Mouse (Mus musculus) intestine, embryonic 15.5 days (tissue): ENCODE data around the gene Tprg. TPM values are rescaled to one million over a fixed set of nuclear protein-coding genes. Genes with fewer than 3 reads are reported as not detected.

Experiments used
- ATAC-seq: fragments of 200-750 bp; cut with Nextera tagmentation; 2 replicates; pipeline ENCODE4 v1.8.0; 2017; ENCODE audit warnings: moderate TSS enrichment, moderate library complexity
- H3K27ac ChIP-seq: fragments of 300-500 bp; sonication (generic); 2 replicates; pipeline ENCODE4 v1.5.1; 2015; ENCODE audit warnings: mild to moderate bottlenecking, inconsistent platforms
- H3K27me3 ChIP-seq: fragments of 300-500 bp; sonication (generic); replicated peaks from 2 replicates; pipeline ENCODE4 v1.6.1; 2015; ENCODE audit warnings: inconsistent platforms
- H3K36me3 ChIP-seq: fragments of 300-500 bp; sonication (generic); 2 replicates; pipeline ENCODE4 v1.6.1; 2015; ENCODE audit warnings: inconsistent platforms
- H3K4me1 ChIP-seq: fragments of 300-500 bp; sonication (generic); replicated peaks from 2 replicates; pipeline ENCODE4 v1.6.1; 2015; ENCODE audit warnings: inconsistent platforms
- H3K4me2 ChIP-seq: fragments of 300-500 bp; sonication (generic); replicated peaks from 2 replicates; pipeline ENCODE4 v1.6.1; 2015; ENCODE audit warnings: mild to moderate bottlenecking, inconsistent platforms
- H3K4me3 ChIP-seq: fragments of 300-500 bp; sonication (generic); replicated peaks from 2 replicates; pipeline ENCODE4 v1.5.1; 2015; ENCODE audit warnings: inconsistent platforms
- H3K9ac ChIP-seq: fragments of 300-500 bp; sonication (generic); 2 replicates; pipeline ENCODE4 v1.6.1; 2015; ENCODE audit warnings: inconsistent platforms
- H3K9me3 ChIP-seq: fragments of 300-500 bp; sonication (generic); 2 replicates; pipeline ENCODE4 v1.6.1; 2016; ENCODE audit warnings: inconsistent platforms
- WGBS: fragments of 180-500 bp; shearing (Covaris S2); methylation state at CpG from one replicate; pipeline ENCODE4 v1.1.7; 2015; 5-methylcytosine and 5-hydroxymethylcytosine counted together
- polyA plus RNA-seq: library from polyadenylated mRNA; unstranded; fragments of >200 nt; fragmentation: Nextera tagmentation; extraction: Ambion mirVana; gene quantifications from 2 replicates; pipeline ENCODE4 v1.2.1, GENCODE M21; 2015

The Tprg gene
- polyA plus RNA-seq, 1 experiment from 2014 or later: not detected

DNA sequence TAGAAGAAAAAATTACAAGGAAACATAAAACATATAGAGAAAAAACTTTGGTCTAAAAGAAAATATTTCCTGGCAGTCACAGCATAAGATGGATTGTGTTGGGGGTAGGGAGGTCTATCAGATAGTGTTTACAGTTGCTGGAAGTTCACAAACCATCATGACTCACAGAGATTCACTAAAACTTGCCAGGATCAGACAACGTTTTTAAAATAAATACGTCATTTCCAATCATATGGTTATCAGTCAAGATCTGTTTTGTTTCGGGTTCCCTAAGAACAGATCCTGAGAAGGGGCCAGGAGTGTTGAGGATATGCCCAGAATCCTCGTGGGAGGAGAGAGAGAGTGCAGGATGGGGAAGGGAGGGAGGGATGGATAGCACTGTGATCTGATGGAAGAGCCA is 18.3 kb upstream of the Tprg start:
- Histone ChIP-seq H3K4me3 (no peak overlapping the region), H3K4me1 (no peaks in the 10 kb centered on the region), H3K9ac (no peak overlapping the region), H3K4me2 (no peak overlapping the region), H3K27ac (no peak overlapping the region), H3K36me3 (no peaks in the 10 kb centered on the region), H3K27me3 (no peaks in the 10 kb centered on the region), H3K9me3 (no peaks in the 10 kb centered on the region)
- ATAC-seq: no peak
- 42% methylated on average over 4 of the region's 4 CpGs for WGBS

DNA sequence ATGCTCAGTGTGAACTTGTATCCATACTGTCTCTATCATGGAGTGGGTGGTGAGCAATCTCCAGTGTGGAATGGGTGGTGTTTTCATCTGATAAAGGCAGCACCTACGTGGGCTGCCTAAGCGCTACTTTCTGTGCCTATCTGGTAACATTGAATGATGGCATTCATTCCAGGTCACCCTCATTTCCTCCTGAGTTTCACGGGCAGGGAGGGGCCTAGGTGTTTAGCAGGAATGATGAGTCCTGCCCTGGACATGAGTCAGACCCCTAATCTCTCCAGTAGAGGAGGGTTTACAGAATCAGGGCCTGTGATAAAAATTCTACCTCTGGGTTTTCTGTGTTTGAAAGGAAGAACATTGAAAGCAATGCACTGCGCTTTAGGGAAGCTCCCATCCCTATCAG is 4.1 kb upstream of the Tprg start:
- H3K9ac ChIP-seq: no peak overlapping the region
- ATAC-seq: peak; percentile 43; the same call in 1 of the 2 replicates
- no peak overlapping the region for H3K4me3 ChIP-seq
- no peaks in the 10 kb centered on the region for H3K27me3 ChIP-seq
- no peaks in the 10 kb centered on the region for H3K9me3 ChIP-seq
- H3K27ac ChIP-seq: no peak overlapping the region
- no peaks in the 10 kb centered on the region for H3K4me1 ChIP-seq
- 64% methylated on average over 4 of the region's 4 CpGs for WGBS
- no peak overlapping the region for H3K4me2 ChIP-seq
- H3K36me3 ChIP-seq: no peaks in the 10 kb centered on the region

DNA sequence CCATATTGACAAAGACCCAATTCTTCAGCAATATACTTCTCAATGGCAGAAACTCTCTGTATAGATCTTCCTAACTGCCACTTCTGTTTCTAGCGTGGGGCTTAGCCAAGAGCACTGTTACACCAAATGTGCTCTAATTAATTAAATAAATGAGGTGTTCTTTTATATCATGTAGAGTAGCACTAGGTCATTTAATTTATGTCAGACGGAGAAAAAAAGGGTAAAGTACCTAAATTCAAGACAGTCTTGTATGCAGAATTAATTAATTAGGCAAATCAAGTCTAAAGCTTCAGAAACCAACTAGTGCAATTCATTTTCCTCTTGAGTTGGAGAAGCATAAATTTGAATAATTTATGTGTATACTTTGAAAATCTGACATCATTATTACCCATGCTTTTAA is 7.1 kb downstream of the Tprg start:
- Histone ChIP-seq H3K9ac (no peak overlapping the region), H3K27ac (no peak overlapping the region), H3K9me3 (no peaks in the 10 kb centered on the region), H3K4me1 (no peaks in the 10 kb centered on the region), H3K4me3 (no peak overlapping the region), H3K36me3 (no peaks in the 10 kb centered on the region), H3K4me2 (no peak overlapping the region), H3K27me3 (no peaks in the 10 kb centered on the region)
- ATAC-seq: no peak
- 87% methylated on average over 2 of the region's 2 CpGs for WGBS

DNA sequence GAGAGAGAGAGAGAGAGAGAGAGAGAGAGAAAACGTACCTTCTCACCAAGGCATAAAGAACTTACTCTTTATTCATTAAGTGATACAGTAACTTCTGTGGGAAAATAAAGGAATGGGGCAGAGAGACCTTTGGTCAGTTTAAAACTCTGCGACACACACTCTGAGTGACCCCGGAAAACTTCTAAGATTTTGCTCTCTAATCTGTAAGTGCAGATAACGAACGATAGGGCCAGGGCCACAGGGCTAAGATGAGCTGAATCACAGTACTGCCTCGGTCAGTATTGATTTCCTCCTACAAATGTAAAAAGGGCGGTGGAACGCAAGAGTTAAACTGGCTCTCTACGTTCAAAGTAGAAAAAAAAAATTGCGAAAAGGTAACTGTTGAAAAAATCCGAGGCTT is 8.9 kb downstream of the Tprg start:
- H3K4me2 ChIP-seq: no peak overlapping the region
- peak; percentile 99 for ATAC-seq
- no peak overlapping the region for H3K4me3 ChIP-seq
- H3K4me1 ChIP-seq: no peaks in the 10 kb centered on the region
- H3K27ac ChIP-seq: no peak overlapping the region
- no peak overlapping the region for H3K9ac ChIP-seq
- no peaks in the 10 kb centered on the region for H3K27me3 ChIP-seq
- H3K9me3 ChIP-seq: no peaks in the 10 kb centered on the region
- WGBS: 69% methylated on average over 11 of the region's 11 CpGs
- no peaks in the 10 kb centered on the region for H3K36me3 ChIP-seq

DNA sequence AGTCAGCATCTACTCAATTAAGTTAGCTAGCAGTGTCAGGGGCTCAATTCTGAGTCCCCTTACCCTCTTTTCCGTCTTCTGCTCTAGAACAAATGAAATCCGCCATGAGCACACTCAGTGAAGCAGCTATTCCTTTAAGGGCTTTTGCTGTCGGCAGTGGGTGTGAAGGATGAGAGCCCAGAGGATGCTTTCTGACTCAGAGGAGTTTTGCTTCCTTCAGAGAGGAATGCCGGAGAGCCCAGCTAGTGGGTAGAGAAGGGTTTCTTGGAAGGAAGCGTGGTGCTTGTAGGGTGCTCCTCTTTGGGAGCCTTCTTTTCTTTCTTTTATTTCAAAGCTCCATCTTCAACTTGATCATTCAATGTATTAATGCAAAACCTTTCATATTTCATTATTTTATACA is 10.1 kb downstream of the Tprg start:
- no peak overlapping the region for H3K9ac ChIP-seq
- H3K4me2 ChIP-seq: no peak overlapping the region
- no peak overlapping the region for H3K27ac ChIP-seq
- H3K4me1 ChIP-seq: no peaks in the 10 kb centered on the region
- H3K4me3 ChIP-seq: no peak overlapping the region
- no peaks in the 10 kb centered on the region for H3K9me3 ChIP-seq
- WGBS: 90% methylated on average over 5 of the region's 5 CpGs
- no peaks in the 10 kb centered on the region for H3K36me3 ChIP-seq
- H3K27me3 ChIP-seq: no peaks in the 10 kb centered on the region
- no peak for ATAC-seq

DNA sequence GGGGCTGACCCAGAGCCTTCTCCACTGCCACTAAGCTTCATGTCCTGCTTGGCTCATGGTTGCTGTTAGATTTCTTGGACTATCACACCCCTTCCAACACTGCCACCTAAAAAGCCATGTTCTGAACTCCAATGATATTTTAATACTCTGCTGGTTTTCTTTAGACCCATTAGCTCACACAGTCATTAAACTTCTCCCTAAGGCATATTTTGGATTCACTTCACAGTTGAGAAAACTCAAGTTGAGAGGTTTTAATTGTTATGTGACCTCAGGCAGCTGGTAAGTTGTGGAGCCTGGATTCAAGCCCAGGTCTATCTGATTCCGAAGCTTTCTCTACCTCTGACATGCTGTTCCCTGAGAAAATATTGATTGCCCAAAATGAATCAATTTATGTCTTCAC is 11.6 kb downstream of the Tprg start:
- Histone ChIP-seq H3K27ac (no peak overlapping the region), H3K9me3 (no peaks in the 10 kb centered on the region), H3K4me1 (no peaks in the 10 kb centered on the region), H3K27me3 (no peaks in the 10 kb centered on the region), H3K4me3 (no peak overlapping the region), H3K4me2 (no peak overlapping the region), H3K36me3 (no peaks in the 10 kb centered on the region), H3K9ac (no peak overlapping the region)
- 74% methylated on average over 1 of the region's 1 CpGs for WGBS
- no peak for ATAC-seq

DNA sequence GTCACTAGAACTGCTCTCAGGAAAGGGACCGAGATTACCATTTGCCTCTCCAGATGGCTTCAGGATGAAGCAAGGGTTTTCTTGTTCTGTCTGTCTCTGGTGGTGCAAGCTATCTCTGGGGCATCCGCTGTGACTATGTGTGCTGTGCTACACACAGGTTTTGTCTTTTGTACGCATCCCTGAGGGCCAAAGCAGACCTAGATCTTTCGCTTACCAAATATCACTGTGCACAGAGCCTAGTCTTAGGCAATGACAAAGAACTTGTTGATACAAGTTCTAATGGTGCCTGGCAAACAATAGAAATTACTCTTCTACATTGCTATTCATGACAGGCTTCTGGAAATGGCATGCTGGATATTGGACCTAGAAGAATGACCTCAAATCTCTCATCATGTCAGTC is 16.0 kb downstream of the Tprg start:
- Histone ChIP-seq H3K27me3 (no peaks in the 10 kb centered on the region), H3K4me1 (no peaks in the 10 kb centered on the region), H3K4me3 (no peak overlapping the region), H3K4me2 (no peak overlapping the region), H3K9me3 (no peaks in the 10 kb centered on the region), H3K9ac (no peak overlapping the region), H3K36me3 (no peaks in the 10 kb centered on the region), H3K27ac (no peak overlapping the region)
- 89% methylated on average over 4 of the region's 4 CpGs for WGBS
- ATAC-seq: no peak

DNA sequence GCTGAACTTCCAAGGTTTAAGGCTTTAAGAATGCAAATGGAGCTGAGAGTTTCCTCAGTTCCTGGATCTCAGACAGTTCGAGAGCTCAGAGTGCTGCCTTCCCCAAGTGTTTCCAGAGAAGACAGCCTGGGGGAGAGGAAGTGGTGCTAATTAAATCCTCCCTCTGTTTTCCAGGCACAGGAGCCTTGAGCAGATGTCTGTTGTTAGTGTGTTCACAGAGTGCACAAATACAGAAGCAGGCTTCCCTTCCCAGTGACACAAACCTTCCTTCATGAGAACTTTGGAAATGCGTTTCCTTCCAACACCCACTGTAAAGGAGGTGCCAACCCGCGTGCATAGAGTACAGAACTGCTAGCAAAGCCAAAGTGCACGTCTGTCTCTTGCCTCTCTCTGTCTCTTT is 27.4 kb downstream of the Tprg start:
- Histone ChIP-seq H3K4me1 (no peaks in the 10 kb centered on the region), H3K4me2 (no peak overlapping the region), H3K9me3 (no peaks in the 10 kb centered on the region), H3K27ac (no peak overlapping the region), H3K27me3 (no peaks in the 10 kb centered on the region), H3K9ac (no peak overlapping the region), H3K4me3 (no peak overlapping the region), H3K36me3 (no peaks in the 10 kb centered on the region)
- ATAC-seq: no peak
- 72% methylated on average over 5 of the region's 5 CpGs for WGBS

DNA sequence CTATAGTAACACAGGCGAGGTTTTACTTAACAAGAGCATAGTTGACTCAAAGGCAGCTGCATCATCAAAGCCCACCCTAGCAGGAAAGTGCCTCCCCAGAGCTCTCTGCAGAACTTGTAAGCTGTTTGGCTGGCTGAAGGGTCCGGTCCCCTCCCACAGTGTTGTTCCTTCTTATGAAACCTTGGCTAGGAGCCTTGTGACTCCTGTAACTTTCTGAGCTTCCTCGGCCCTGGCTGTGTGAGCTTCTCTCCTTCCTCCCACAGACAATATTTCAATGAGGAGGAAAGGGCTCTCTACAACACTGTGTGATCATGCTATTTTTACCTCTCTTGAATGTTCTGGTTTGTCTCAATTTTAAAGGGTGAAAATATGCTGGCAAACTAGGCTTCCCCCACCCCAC is 28.5 kb downstream of the Tprg start:
- Histone ChIP-seq H3K9me3 (no peaks in the 10 kb centered on the region), H3K9ac (no peak overlapping the region), H3K27me3 (no peaks in the 10 kb centered on the region), H3K4me2 (no peak overlapping the region), H3K4me3 (no peak overlapping the region), H3K27ac (no peak overlapping the region), H3K36me3 (no peaks in the 10 kb centered on the region), H3K4me1 (no peaks in the 10 kb centered on the region)
- 56% methylated on average over 3 of the region's 3 CpGs for WGBS
- ATAC-seq: peak; percentile 31; the same call in 1 of the 2 replicates

DNA sequence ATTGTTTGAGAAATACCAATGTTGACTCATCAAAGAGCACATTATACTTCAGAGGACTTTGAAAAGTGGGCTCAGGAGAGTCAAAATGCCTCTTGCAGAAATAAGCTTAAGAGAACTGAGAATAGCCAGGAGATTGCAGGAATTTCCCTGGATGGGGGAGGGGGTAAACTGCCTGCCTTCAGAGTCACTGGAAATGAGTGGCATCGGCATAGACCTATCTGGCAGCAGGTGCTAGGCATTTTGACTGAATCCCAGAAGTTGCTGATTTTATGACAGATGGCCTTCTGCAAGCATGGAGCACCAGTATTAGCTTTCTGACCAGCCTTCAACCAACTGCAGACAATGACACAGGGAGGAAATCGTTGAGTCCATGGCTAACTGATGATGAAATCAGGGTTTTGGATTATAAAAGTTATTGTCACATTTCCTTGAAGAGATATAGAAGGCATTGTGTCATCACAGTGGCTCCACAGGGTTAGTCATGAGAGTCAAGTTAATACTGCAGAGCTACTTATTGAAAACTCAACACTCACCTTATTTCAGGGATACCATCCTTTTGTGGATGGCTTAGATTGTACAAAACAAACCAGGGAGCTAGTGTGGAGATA is 39.1 kb downstream of the Tprg start:
- H3K9me3 ChIP-seq: no peaks in the 10 kb centered on the region
- H3K4me3 ChIP-seq: no peak overlapping the region
- no peak overlapping the region for H3K27ac ChIP-seq
- no peaks in the 10 kb centered on the region for H3K4me1 ChIP-seq
- no peak overlapping the region for H3K9ac ChIP-seq
- no peak overlapping the region for H3K4me2 ChIP-seq
- WGBS: 79% methylated on average over 2 of the region's 2 CpGs
- H3K36me3 ChIP-seq: no peaks in the 10 kb centered on the region
- ATAC-seq: no peak
- H3K27me3 ChIP-seq: no peaks in the 10 kb centered on the region

DNA sequence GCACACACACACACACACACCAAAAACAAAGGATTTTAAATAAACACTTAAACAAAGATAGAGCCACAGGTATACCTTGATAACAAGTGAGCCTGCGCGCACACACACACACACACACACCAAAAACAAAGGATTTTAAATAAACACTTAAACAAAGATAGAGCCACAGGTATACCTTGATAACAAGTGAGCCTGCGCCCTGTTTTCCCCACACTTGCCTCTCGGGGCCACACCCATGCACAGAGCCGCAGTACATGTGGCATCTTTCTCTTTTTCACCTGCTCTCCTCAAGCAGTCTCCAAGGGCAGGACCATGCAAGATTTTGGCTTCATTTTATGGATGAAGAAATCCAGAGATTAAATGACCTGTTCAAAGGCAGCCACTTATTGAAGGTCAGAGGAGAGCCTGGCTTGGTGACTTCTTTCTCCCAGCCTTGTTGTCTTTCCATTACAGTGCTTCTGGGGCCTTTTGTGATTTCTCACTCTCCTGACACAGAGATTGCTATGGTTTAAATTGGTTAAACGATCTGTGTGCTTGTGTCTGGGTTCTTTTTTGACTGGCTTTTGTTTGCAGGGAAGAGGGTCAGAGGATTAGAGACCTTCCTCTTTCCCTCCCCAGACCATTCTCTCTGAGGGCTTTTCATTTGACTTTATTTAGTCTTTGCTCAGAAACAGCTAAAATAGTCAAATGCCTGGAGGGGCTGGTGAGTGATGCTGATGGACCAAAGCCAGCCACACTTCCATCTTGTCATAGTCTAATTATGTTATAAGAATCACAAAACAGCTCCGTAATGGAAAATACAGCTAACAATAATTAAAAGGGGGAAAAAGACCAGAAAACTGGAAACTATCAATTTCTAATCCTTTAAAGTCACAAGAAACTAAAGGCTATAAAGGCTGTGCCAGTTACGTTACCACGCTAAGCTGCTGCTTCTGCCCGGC is 46.9 kb downstream of the Tprg start:
- no peak overlapping the region for H3K9ac ChIP-seq
- no peaks in the 10 kb centered on the region for H3K27me3 ChIP-seq
- H3K4me3 ChIP-seq: no peak overlapping the region
- H3K4me1 ChIP-seq: no peaks in the 10 kb centered on the region
- no peak overlapping the region for H3K27ac ChIP-seq
- no peak for ATAC-seq
- no peak overlapping the region for H3K4me2 ChIP-seq
- WGBS: 76% methylated on average over 10 of the region's 10 CpGs
- H3K9me3 ChIP-seq: no peaks in the 10 kb centered on the region
- H3K36me3 ChIP-seq: no peaks in the 10 kb centered on the region

DNA sequence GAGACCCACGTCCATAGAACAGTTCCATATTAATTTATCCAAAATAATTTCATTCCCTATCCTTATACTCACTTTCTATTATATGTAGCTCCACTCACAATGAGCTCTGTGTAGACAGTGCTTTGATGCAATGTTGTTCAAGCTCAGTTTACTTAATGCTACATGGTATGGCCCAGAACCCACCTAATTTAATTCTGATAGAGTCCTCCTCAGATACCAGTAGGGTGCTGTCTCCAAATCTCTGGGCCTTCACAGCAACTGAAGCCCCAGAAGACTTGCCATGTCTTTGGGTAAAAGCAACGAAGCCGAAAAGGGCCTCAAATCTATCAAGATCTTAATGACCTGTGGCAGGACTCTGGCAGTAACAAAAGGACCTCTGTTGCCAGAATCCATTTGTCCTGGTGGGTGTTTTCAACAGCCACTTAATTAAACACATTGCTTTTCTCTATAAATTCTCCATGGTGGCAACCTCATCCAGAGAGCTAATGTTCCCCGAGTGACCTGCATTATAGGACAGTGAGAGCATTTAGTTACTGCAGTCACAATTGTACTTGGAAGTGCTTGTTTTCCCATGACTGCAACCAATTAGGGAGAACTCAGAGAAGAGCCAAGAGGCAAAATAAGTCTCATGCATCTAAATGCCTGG is 48.6 kb downstream of the Tprg start:
- Histone ChIP-seq H3K36me3 (no peaks in the 10 kb centered on the region), H3K27ac (no peak overlapping the region), H3K27me3 (no peaks in the 10 kb centered on the region), H3K9ac (no peak overlapping the region), H3K4me3 (no peak overlapping the region), H3K4me1 (no peaks in the 10 kb centered on the region), H3K9me3 (no peaks in the 10 kb centered on the region), H3K4me2 (no peak overlapping the region)
- 51% methylated on average over 4 of the region's 4 CpGs for WGBS
- ATAC-seq: no peak
